7 mouse cellular contexts compared by ENCODE assay signal in genomic region chr4:62524651-62525488, GRCm38 (mm10). TPM values are rescaled to one million over a fixed set of nuclear protein-coding genes. Genes with fewer than 3 reads are reported as not detected.
A peak's percentile ranks its signal among the peaks of the same experiment; 100 is the strongest.
DNase-seq lines count a peak whose midpoint lies in the region; ATAC-seq and TF ChIP-seq lines count a peak whose summit lies in the region.

Gene Pole3 (minus strand): TSS chr4:62525068.
Gene 4933430I17Rik (plus strand): TSS chr4:62525369.

- DNase-seq in adrenal gland, postnatal 25 days, result peak; percentile 96
- DNase-seq in heart, adult 18-20 months, result peak; percentile 96 to 99
- DNase-seq in kidney, adult 2 months, result peak; percentile 98
- peak; percentile 90 to 95 for DNase-seq in spleen, adult 2 months (ENCODE audit: low read depth in 1 of 2, low spot score in 2 of 2)

- peak within 1 kb of the TSS; percentile 95 for H3K27ac ChIP-seq in embryonic facial prominence, embryonic 12.5 days
- peak within 1 kb of the TSS; percentile 99 for H3K27ac ChIP-seq in kidney, adult 2 months (ENCODE audit: insufficient read depth, low read depth, low read length)
- H3K27ac ChIP-seq in limb, embryonic 12.5 days, result peak within 1 kb of the TSS; percentile 92
- H3K27ac ChIP-seq in midbrain, embryonic 15.5 days, result peak within 1 kb of the TSS; percentile 98
- peak within 1 kb of the TSS; percentile 90 for H3K27ac ChIP-seq in spleen, adult 2 months (ENCODE audit: insufficient read depth, low read length)

- H3K9me3 ChIP-seq in embryonic facial prominence, embryonic 12.5 days, result no peaks in the 10 kb centered on the region
- no peaks in the 10 kb centered on the region for H3K9me3 ChIP-seq in limb, embryonic 12.5 days
- no peaks in the 10 kb centered on the region for H3K9me3 ChIP-seq in midbrain, embryonic 15.5 days

- no peak for TF ChIP-seq POLR2A in kidney, adult 2 months (IDR thresholded peaks at IDR 0.05; ENCODE audit: low read depth, low read length)
- TF ChIP-seq POLR2A in spleen, adult 2 months (IDR thresholded peaks at IDR 0.05; ENCODE audit: low read depth, low read length), result no peak

- peak; percentile 98 for ATAC-seq in embryonic facial prominence, embryonic 12.5 days (ENCODE audit: insufficient number of reproducible peaks, insufficient read depth, low FRiP score, low TSS enrichment)
- ATAC-seq in limb, embryonic 12.5 days (ENCODE audit: insufficient number of reproducible peaks, insufficient read depth, low FRiP score, low TSS enrichment, low read depth), result peak; percentile 98
- ATAC-seq in midbrain, embryonic 15.5 days (replicated peaks), result peak; percentile 99

- WGBS in embryonic facial prominence, embryonic 12.5 days, result under 1% methylated on average over 59 of the region's 59 CpGs
- WGBS in kidney, adult 2 months, result under 1% methylated on average over 59 of the region's 59 CpGs
- WGBS in limb, embryonic 12.5 days, result under 1% methylated on average over 59 of the region's 59 CpGs
- under 1% methylated on average over 59 of the region's 59 CpGs for WGBS in midbrain, embryonic 15.5 days
- under 1% methylated on average over 59 of the region's 59 CpGs for WGBS in spleen, adult 2 months

- peak within 1 kb of the TSS; percentile 83 for H3K4me3 ChIP-seq in embryonic facial prominence, embryonic 12.5 days
- H3K4me3 ChIP-seq in kidney, adult 2 months (ENCODE audit: insufficient read depth, low read depth, low read length), result peak within 1 kb of the TSS; percentile 92
- H3K4me3 ChIP-seq in limb, embryonic 12.5 days (replicated peaks), result peak within 1 kb of the TSS; percentile 84
- peak within 1 kb of the TSS; percentile 75 for H3K4me3 ChIP-seq in midbrain, embryonic 15.5 days
- H3K4me3 ChIP-seq in spleen, adult 2 months (ENCODE audit: extremely low read depth, insufficient read depth, insufficient read length), result peak within 1 kb of the TSS; percentile 97

- H3K4me2 ChIP-seq in embryonic facial prominence, embryonic 12.5 days (replicated peaks), result peak within 1 kb of the TSS; percentile 68
- peak within 1 kb of the TSS; percentile 90 for H3K4me2 ChIP-seq in limb, embryonic 12.5 days
- H3K4me2 ChIP-seq in midbrain, embryonic 15.5 days, result peak within 1 kb of the TSS; percentile 93

- peaks cover 9% of the 10 kb centered on the region for H3K4me1 ChIP-seq in embryonic facial prominence, embryonic 12.5 days
- no peaks in the 10 kb centered on the region for H3K4me1 ChIP-seq in kidney, adult 2 months (ENCODE audit: control insufficient read depth, insufficient read depth, low read length)
- peaks cover 12% of the 10 kb centered on the region for H3K4me1 ChIP-seq in limb, embryonic 12.5 days (replicated peaks)
- H3K4me1 ChIP-seq in midbrain, embryonic 15.5 days, result peaks cover 21% of the 10 kb centered on the region
- H3K4me1 ChIP-seq in spleen, adult 2 months (ENCODE audit: control insufficient read depth, insufficient read depth, insufficient read length), result peaks cover 4% of the 10 kb centered on the region; the same call in 1 of the 2 replicates

- H3K9ac ChIP-seq in embryonic facial prominence, embryonic 12.5 days, result peak within 1 kb of the TSS; percentile 78
- H3K9ac ChIP-seq in limb, embryonic 12.5 days (replicated peaks), result peak within 1 kb of the TSS; percentile 85
- peak within 1 kb of the TSS; percentile 85 for H3K9ac ChIP-seq in midbrain, embryonic 15.5 days

- peaks cover 16% of the 10 kb centered on the region for H3K36me3 ChIP-seq in embryonic facial prominence, embryonic 12.5 days
- no peaks in the 10 kb centered on the region for H3K36me3 ChIP-seq in kidney, adult 2 months (ENCODE audit: control insufficient read depth, insufficient read depth, low read length)
- H3K36me3 ChIP-seq in limb, embryonic 12.5 days, result peaks cover 18% of the 10 kb centered on the region; the same call in 1 of the 2 replicates
- H3K36me3 ChIP-seq in midbrain, embryonic 15.5 days (replicated peaks), result no peaks in the 10 kb centered on the region
- H3K36me3 ChIP-seq in spleen, adult 2 months (ENCODE audit: control insufficient read depth, insufficient read depth, low read length), result no peaks in the 10 kb centered on the region

- no peak for TF ChIP-seq CTCF in kidney, adult 2 months (conservative IDR thresholded peaks at IDR 0.05; ENCODE audit: insufficient read depth, insufficient read length, low read depth, low read length)
- no peak for TF ChIP-seq CTCF in spleen, adult 2 months (IDR thresholded peaks at IDR 0.05; ENCODE audit: extremely low read depth, insufficient read depth, insufficient read length, insufficient replicate concordance)

- no peaks in the 10 kb centered on the region for H3K27me3 ChIP-seq in embryonic facial prominence, embryonic 12.5 days
- no peaks in the 10 kb centered on the region for H3K27me3 ChIP-seq in kidney, adult 2 months (replicated peaks; ENCODE audit: control insufficient read depth, insufficient read depth, low read length)
- H3K27me3 ChIP-seq in limb, embryonic 12.5 days, result no peaks in the 10 kb centered on the region
- H3K27me3 ChIP-seq in midbrain, embryonic 15.5 days (replicated peaks), result no peaks in the 10 kb centered on the region
- no peaks in the 10 kb centered on the region for H3K27me3 ChIP-seq in spleen, adult 2 months (ENCODE audit: control insufficient read depth, insufficient read depth, low read length)

RNA-seq across cellular contexts. Expression of gene Pole3, which starts in this region (rescaled TPM):
- total RNA-seq in adrenal gland, postnatal 25 days (2021), result 49.0 and 52.2 TPM in 2 replicates
- polyA plus RNA-seq in embryonic facial prominence, embryonic 12.5 days (2016; fragmentation: Nextera tagmentation; extraction: Ambion mirVana), result 89.1 and 92.8 TPM in 2 replicates
- total RNA-seq in heart, adult 18-20 months (2021), result 10 to 100 TPM; 17.7 to 19.5 TPM
- 15.6 and 19.7 TPM in 2 replicates for polyA plus RNA-seq in kidney, adult 2 months (2012; rRNA removed)
- 95.3 and 96.9 TPM in 2 replicates for polyA plus RNA-seq in limb, embryonic 12.5 days (2016; fragmentation: Nextera tagmentation; extraction: Ambion mirVana)
- 58.9 and 62.2 TPM in 2 replicates for polyA plus RNA-seq in midbrain, embryonic 15.5 days (2015; fragmentation: Nextera tagmentation; extraction: Ambion mirVana)
- 6.1 and 8.4 TPM in 2 replicates for polyA plus RNA-seq in spleen, adult 2 months (2012; rRNA removed)

RNA-seq across cellular contexts. Expression of gene 4933430I17Rik, which starts in this region (rescaled TPM):
- 0.64 TPM in 1 of 2 replicates, not detected in the other for total RNA-seq in adrenal gland, postnatal 25 days (2021)
- polyA plus RNA-seq in embryonic facial prominence, embryonic 12.5 days (2016; fragmentation: Nextera tagmentation; extraction: Ambion mirVana), result 0.45 and 0.99 TPM in 2 replicates
- total RNA-seq in heart, adult 18-20 months (2021), result not detected
- 0.17 and 0.20 TPM in 2 replicates for polyA plus RNA-seq in kidney, adult 2 months (2012; rRNA removed)
- 0.73 and 0.93 TPM in 2 replicates for polyA plus RNA-seq in limb, embryonic 12.5 days (2016; fragmentation: Nextera tagmentation; extraction: Ambion mirVana)
- 0.52 and 1.2 TPM in 2 replicates for polyA plus RNA-seq in midbrain, embryonic 15.5 days (2015; fragmentation: Nextera tagmentation; extraction: Ambion mirVana)
- 0.11 TPM in 1 of 2 replicates, not detected in the other for polyA plus RNA-seq in spleen, adult 2 months (2012; rRNA removed)

Comparison
In these comparisons a context has a peak if more than half of its experiments do, and no peak if none do; other contexts are left out.
1. Peak in every context shown above with its lines: DNase-seq, ATAC-seq, H3K4me3 ChIP-seq and H3K27ac ChIP-seq.